Mouse (Mus musculus) hindlimb bud, embryonic 11.5 days (tissue): ENCODE data around the gene Otos.

Source experiments
- DNase-seq: peaks from one replicate; pipeline ENCODE4 v3.0.0-alpha.2; 2012; ENCODE audit warnings: low read depth, low spot score; ENCODE audit errors: extremely low spot score

Otos gene

DNA sequence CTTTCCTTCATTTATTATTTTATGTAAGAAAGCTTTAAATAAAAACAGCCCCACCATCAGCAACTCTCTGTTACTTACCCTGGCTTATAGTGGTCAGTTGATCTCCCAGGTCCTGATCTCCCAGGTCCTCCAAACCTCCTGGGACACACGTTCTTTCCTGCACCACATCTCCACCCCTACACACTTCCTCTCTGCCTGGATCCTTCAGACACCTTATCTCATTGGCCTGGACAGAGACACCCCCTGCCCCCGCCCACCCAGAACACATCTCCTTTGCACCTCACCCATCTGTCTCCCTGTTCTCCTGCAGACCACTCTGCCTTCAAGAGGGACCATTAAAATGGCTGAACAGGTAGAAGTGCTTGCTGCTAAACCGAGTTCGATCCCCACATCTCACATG lies 1.6 kb downstream of the Otos start:
- no peak for DNase-seq

- no peak for DNase-seq
Measured at GRCm38 (mm10) chr1:92646601-92647000, 2.0 kb downstream of the Otos start.

- no peak for DNase-seq
Measured at GRCm38 (mm10) chr1:92646111-92646510, 2.5 kb downstream of the Otos start.

GRCm38 (mm10) chr1:92644916-92645315 lies 3.7 kb downstream of the Otos start:
- DNase-seq: no peak

DNA sequence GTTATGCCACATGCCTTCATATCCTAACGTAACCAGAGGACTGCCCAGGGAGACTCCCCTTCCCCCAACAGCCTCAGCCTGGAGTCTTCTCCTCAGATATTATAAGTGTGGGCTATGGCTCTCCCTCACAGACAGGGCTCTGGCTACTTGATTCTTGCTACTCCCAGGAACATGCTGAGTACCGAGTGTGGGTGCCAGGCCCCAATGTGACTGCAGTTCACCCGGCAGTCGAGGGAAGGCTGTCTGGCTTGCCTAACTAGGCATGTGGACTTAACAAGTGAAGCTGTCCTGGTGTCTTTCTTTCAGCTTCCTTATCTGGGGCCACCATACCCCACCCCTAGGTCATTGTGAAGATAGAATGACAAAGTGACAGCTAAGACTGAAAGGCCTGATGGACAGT lies 5.0 kb downstream of the Otos start:
- no peak for DNase-seq

GRCm38 (mm10) chr1:92641514-92642272 lies 6.9 kb downstream of the Otos start, which contains the start of gene Cops9:
Cops9 (minus strand) TSS chr1:92641985.
- peak; percentile 56 for DNase-seq

GRCm38 (mm10) chr1:92640393-92640792 lies 8.2 kb downstream of the Otos start:
- DNase-seq: no peak

GRCm38 (mm10) chr1:92638736-92639135 lies 9.9 kb downstream of the Otos start:
- DNase-seq: no peak

- DNase-seq: no peak
Measured at GRCm38 (mm10) chr1:92638181-92638580, 10.5 kb downstream of the Otos start.

- no peak for DNase-seq
Measured at GRCm38 (mm10) chr1:92637501-92638172, 11.0 kb downstream of the Otos start.

- DNase-seq: no peak
Measured at GRCm38 (mm10) chr1:92636676-92637075, 12.0 kb downstream of the Otos start.

- no peak for DNase-seq
Measured at GRCm38 (mm10) chr1:92636015-92636414, 12.6 kb downstream of the Otos start.

GRCm38 (mm10) chr1:92634976-92635599 lies 13.6 kb downstream of the Otos start:
- DNase-seq: no peak

DNA sequence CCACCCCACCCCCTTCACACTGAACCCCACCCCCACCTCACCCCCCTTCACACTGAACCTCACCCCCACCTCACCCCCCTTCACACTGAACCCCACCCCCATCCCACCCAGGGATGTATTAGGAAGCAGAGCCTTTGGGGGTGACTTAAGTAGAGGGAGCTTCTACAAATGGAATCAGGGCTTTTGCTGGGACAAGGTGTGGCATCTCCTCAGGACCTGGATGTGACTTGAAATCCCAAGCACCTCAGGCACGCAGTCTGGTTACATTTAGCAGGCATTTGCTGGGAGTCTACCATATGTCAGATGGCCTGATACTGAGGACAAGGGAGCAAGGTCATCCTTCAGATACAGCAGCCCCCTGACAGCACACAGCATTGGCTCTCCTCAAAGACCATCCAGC lies 14.1 kb downstream of the Otos start:
- DNase-seq: no peak

DNA sequence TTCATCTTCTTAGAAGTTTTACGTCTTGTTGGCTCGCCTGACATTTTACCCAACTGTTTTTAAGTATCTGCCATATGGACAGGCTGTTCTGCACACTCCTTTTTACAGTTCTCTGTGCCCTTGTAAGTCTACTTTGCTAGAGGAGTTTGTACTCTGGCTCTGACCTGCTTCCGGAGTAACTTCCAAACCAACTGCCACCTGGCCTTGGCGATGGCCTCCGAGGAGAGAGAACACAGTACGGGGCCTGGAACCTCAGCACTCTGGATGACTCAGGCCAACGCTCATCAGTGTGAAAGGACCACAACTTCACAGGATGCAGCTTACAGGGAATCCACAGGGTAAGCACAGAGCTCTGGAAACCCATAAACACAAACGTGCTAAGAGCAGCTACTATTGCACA lies 14.9 kb downstream of the Otos start:
- DNase-seq: no peak

GRCm38 (mm10) chr1:92632948-92633347 lies 15.7 kb downstream of the Otos start:
- DNase-seq: no peak

DNA sequence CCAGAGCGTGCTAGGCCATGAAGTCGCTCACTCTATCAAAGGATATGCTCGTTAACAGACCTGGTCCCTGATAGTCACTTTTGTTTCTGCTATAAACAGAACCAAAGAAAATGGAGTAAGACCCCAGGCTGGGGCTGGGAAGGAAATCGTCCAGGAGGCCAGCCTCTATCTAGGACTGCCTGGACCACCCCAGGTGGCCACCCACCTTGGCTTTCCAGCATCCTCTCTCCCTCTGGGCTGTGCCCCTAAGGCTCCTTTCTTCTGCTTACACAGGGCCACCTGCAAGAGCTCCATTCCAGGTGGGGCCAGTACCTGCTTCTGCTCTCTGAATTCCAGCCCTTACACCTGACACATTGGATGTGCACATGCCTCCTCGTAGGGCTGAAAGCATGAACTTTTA lies 16.4 kb downstream of the Otos start:
- DNase-seq: no peak

- no peak for DNase-seq
Measured at GRCm38 (mm10) chr1:92628227-92628626, 20.4 kb downstream of the Otos start.

GRCm38 (mm10) chr1:92618360-92618759 lies 30.3 kb downstream of the Otos start:
- DNase-seq: no peak

GRCm38 (mm10) chr1:92617488-92617887 lies 31.2 kb downstream of the Otos start, which contains the start of gene Olfr12:
Olfr12 (plus strand) TSS chr1:92617788.
- no peak for DNase-seq

GRCm38 (mm10) chr1:92616046-92616445 lies 32.6 kb downstream of the Otos start:
- no peak for DNase-seq

DNA sequence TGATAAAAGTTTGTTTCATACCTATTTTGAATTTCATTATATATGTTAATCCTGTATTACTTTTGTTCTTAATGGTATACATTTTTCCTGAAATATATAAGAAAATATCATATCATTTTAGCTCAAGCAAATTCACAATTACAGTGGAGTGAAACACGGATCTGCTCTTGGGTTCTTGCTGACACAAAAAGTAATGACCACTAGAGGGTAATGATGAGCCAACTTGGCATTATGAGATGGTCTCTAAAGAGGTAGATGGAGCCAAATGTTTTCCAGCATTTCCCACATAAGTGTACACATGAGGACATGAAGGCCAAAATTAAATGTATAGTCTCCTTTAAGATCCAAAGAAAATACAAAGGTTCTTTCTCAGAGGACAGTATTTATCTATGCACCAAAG lies 34.1 kb downstream of the Otos start:
- no peak for DNase-seq
